In the genomic region with DNA sequence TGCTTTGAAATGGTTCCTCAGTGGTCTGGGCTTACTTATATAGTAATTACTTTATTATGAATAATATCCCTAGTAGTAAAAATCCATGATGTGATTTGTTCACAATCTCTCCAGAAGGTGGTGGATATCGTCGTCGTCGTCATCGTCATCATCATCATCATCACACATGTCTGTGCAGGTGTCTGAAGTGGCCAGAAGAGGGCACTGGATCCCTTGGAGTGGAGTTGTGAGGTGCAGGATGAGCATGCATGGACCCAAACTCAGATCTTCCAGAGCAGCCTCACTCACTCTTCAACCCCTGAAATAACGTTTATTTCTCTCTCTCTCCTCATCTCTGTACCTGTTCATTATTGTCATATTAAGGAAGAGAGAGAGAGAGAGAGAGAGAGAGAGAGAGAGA, we compare ENCODE assay signal across 10 mouse cellular contexts. TPM values are rescaled to one million over a fixed set of nuclear protein-coding genes. Genes with fewer than 3 reads are reported as not detected.
A peak's percentile ranks its signal among the peaks of the same experiment; 100 is the strongest.
DNase-seq lines count a peak whose midpoint lies in the region; ATAC-seq and TF ChIP-seq lines count a peak whose summit lies in the region.
"Had no signal": no experiment of that assay in that cellular context is flagged by ENCODE, and none has a peak within 500 bp of the region (broad histone marks: within the 10 kb centered on the region; RNA-seq: fewer than 3 reads in every experiment).

No protein-coding gene starts in this region.

- DNase-seq in cerebellum, adult 11 months = peak; percentile 11
- no peak for DNase-seq in cerebellum, adult 11-12 months
- peak; percentile 16 for DNase-seq in WW6 (ENCODE audit: low read depth, low spot score)
- peak; percentile 34 for DNase-seq in forebrain, embryonic 10.5 days (ENCODE audit: extremely low spot score, low spot score)
- peak; percentile 5 for DNase-seq in kidney, postnatal 14 days
- DNase-seq in liver, postnatal 0 days = peak; percentile 20
- DNase-seq in retina, postnatal 7 days (ENCODE audit: low read depth, low spot score) = peak; percentile 14
- DNase-seq in gastrocnemius, postnatal 25 days = no peak

- H3K4me3 ChIP-seq in forebrain, embryonic 10.5 days = no peak overlapping the region
- H3K4me3 ChIP-seq in liver, postnatal 0 days (ENCODE audit: low read depth, low read length) = no peak overlapping the region

- no peak for ATAC-seq in liver, postnatal 0 days

- no peak overlapping the region for H3K9ac ChIP-seq in liver, postnatal 0 days (replicated peaks)

- 20% methylated on average over 6 of the region's 6 CpGs for WGBS in forebrain, embryonic 10.5 days
- WGBS in liver, postnatal 0 days (ENCODE audit: insufficient replicate concordance) = 11% methylated on average over 6 of the region's 6 CpGs

- no peak for TF ChIP-seq EP300 in liver, postnatal 0 days (IDR thresholded peaks at IDR 0.05; ENCODE audit: low read depth)

- no peak overlapping the region for H3K27ac ChIP-seq in forebrain, embryonic 10.5 days
- no peak overlapping the region for H3K27ac ChIP-seq in liver, postnatal 0 days (ENCODE audit: low read depth)

- peak; percentile 67 for TF ChIP-seq CTCF in liver, postnatal 0 days (IDR thresholded peaks at IDR 0.05; ENCODE audit: low read depth)

- H3K4me2 ChIP-seq in liver, postnatal 0 days (ENCODE audit: low read depth, low read length) = no peak overlapping the region

- H3K36me3 ChIP-seq in forebrain, embryonic 10.5 days (replicated peaks) = no peaks in the 10 kb centered on the region
- H3K36me3 ChIP-seq in liver, postnatal 0 days (replicated peaks; ENCODE audit: insufficient read depth, low read length) = no peaks in the 10 kb centered on the region
- H3K36me3 ChIP-seq: G1E had no signal

- no peaks in the 10 kb centered on the region for H3K9me3 ChIP-seq in forebrain, embryonic 10.5 days
- no peaks in the 10 kb centered on the region for H3K9me3 ChIP-seq in liver, postnatal 0 days (ENCODE audit: low read length)
- H3K9me3 ChIP-seq: G1E had no signal

- H3K4me1 ChIP-seq in forebrain, embryonic 10.5 days = no peaks in the 10 kb centered on the region
- no peaks in the 10 kb centered on the region for H3K4me1 ChIP-seq in liver, postnatal 0 days (ENCODE audit: insufficient read depth)

- H3K27me3 ChIP-seq in forebrain, embryonic 10.5 days (ENCODE audit: poor library complexity, severe bottlenecking) = no peaks in the 10 kb centered on the region
- H3K27me3 ChIP-seq in liver, postnatal 0 days (ENCODE audit: insufficient read depth, low read length) = peaks cover 3% of the 10 kb centered on the region; the same call in 1 of the 2 replicates

RNA-seq across cellular contexts. Expression of a gene that starts 14.4 kb away (rescaled TPM):
- not detected in 2 replicates for polyA plus RNA-seq in forebrain, embryonic 10.5 days (2016; fragmentation: Nextera tagmentation; extraction: Ambion mirVana)
- polyA plus RNA-seq in liver, postnatal 0 days (2015; fragmentation: Nextera tagmentation; extraction: Ambion mirVana) = not detected in 2 replicates
- not detected for total RNA-seq in gastrocnemius, postnatal 25 days (2021)
- polyA plus RNA-seq: G1E; large intestine, adult 2 months had no signal

RNA-seq across cellular contexts. Expression of a gene that starts 40.5 kb away (rescaled TPM):
- polyA plus RNA-seq in forebrain, embryonic 10.5 days (2016; fragmentation: Nextera tagmentation; extraction: Ambion mirVana) = 13.3 and 14.8 TPM in 2 replicates
- polyA plus RNA-seq in liver, postnatal 0 days (2015; fragmentation: Nextera tagmentation; extraction: Ambion mirVana) = 1.5 TPM in 2 replicates
- total RNA-seq in gastrocnemius, postnatal 25 days (2021) = 1 to 10 TPM; 3.8 to 5.2 TPM
- total RNA-seq: G1E had no signal
- polyA plus RNA-seq: G1E had no signal

RNA-seq across cellular contexts. Expression of a gene that starts 58.2 kb away (rescaled TPM):
- polyA plus RNA-seq in forebrain, embryonic 10.5 days (2016; fragmentation: Nextera tagmentation; extraction: Ambion mirVana) = 33.0 and 33.3 TPM in 2 replicates
- 37.1 and 39.1 TPM in 2 replicates for polyA plus RNA-seq in liver, postnatal 0 days (2015; fragmentation: Nextera tagmentation; extraction: Ambion mirVana)
- total RNA-seq in gastrocnemius, postnatal 25 days (2021) = 10 to 100 TPM; 10.0 to 13.4 TPM

Comparison
In these comparisons a context has a peak if more than half of its experiments do, and no peak if none do; other contexts are left out.
1. DNase-seq: peak in cerebellum, adult 11 months (single experiment), WW6 (single experiment), forebrain, embryonic 10.5 days (single experiment), kidney, postnatal 14 days (single experiment), liver, postnatal 0 days (single experiment) and retina, postnatal 7 days (single experiment); none in cerebellum, adult 11-12 months (single experiment) and gastrocnemius, postnatal 25 days (single experiment).